Mouse (Mus musculus) liver, embryonic 12.5 days (tissue): ENCODE results near the gene Tmem63b. TPM values are rescaled to one million over a fixed set of nuclear protein-coding genes. Genes with fewer than 3 reads are reported as not detected.

Source experiments
- ATAC-seq: fragments of 200-750 bp; cut with Nextera tagmentation; 2 replicates; pipeline ENCODE4 v1.8.0; 2017; ENCODE audit warnings: moderate number of reproducible peaks, mild to moderate bottlenecking, moderate library complexity
- H3K27ac ChIP-seq: fragments of 300-500 bp; sonication (generic); 2 replicates; pipeline ENCODE4 v1.5.1; 2016; ENCODE audit warnings: mild to moderate bottlenecking
- H3K27me3 ChIP-seq: fragments of 300-500 bp; sonication (generic); replicated peaks from 2 replicates; pipeline ENCODE4 v1.6.1; 2016; ENCODE audit warnings: mild to moderate bottlenecking, moderate library complexity
- H3K36me3 ChIP-seq: fragments of 300-500 bp; sonication (generic); 2 replicates; pipeline ENCODE4 v1.6.1; 2016; ENCODE audit warnings: mild to moderate bottlenecking, moderate library complexity
- H3K4me1 ChIP-seq: fragments of 300-500 bp; sonication (generic); 2 replicates; pipeline ENCODE4 v1.6.1; 2016
- H3K4me2 ChIP-seq: fragments of 300-500 bp; sonication (generic); 2 replicates; pipeline ENCODE4 v1.6.1; 2016; ENCODE audit warnings: mild to moderate bottlenecking, moderate library complexity
- H3K4me3 ChIP-seq: fragments of 300-500 bp; sonication (generic); 2 replicates; pipeline ENCODE4 v1.5.1; 2016; ENCODE audit warnings: mild to moderate bottlenecking, moderate library complexity
- H3K9ac ChIP-seq: fragments of 300-500 bp; sonication (generic); 2 replicates; pipeline ENCODE4 v1.6.1; 2016; ENCODE audit warnings: mild to moderate bottlenecking, moderate library complexity
- H3K9me3 ChIP-seq: fragments of 300-500 bp; sonication (generic); replicated peaks from 2 replicates; pipeline ENCODE4 v1.6.1; 2016; ENCODE audit warnings: mild to moderate bottlenecking, moderate library complexity
- WGBS: fragments of 180-500 bp; shearing (Covaris S2); methylation state at CpG from one replicate; pipeline ENCODE4 v1.1.7; 2016; ENCODE audit not compliant: insufficient replicate concordance; 5-methylcytosine and 5-hydroxymethylcytosine counted together
- polyA plus RNA-seq: library from polyadenylated mRNA; unstranded; fragments of >200 nt; fragmentation: Nextera tagmentation; extraction: Ambion mirVana; gene quantifications from 2 replicates; pipeline ENCODE4 v1.2.1, GENCODE M21; 2016

The Tmem63b gene
- polyA plus RNA-seq, 1 experiment from 2014 or later = 13.7 TPM

GRCm38 (mm10) chr17:45727481-45727880, 40.8 kb upstream of the Tmem63b start:
- H3K36me3 ChIP-seq = no peaks in the 10 kb centered on the region
- ATAC-seq = no peak
- H3K9me3 ChIP-seq = no peaks in the 10 kb centered on the region
- H3K4me3 ChIP-seq = no peak overlapping the region
- H3K4me1 ChIP-seq = peaks cover 43% of the 10 kb centered on the region
- no peak overlapping the region for H3K9ac ChIP-seq
- H3K27me3 ChIP-seq = peaks cover 27% of the 10 kb centered on the region
- H3K27ac ChIP-seq = no peak overlapping the region
- WGBS = 60% methylated on average over 2 of the region's 2 CpGs
- no peak overlapping the region for H3K4me2 ChIP-seq

GRCm38 (mm10) chr17:45726249-45726648, 39.5 kb upstream of the Tmem63b start:
- H3K4me1 ChIP-seq = peaks cover 43% of the 10 kb centered on the region
- peak overlapping the region; percentile 83 for H3K27ac ChIP-seq
- H3K9ac ChIP-seq = peak overlapping the region; percentile 57
- H3K9me3 ChIP-seq = no peaks in the 10 kb centered on the region
- H3K4me3 ChIP-seq = peak overlapping the region; percentile 4; the same call in 1 of the 2 replicates
- no peaks in the 10 kb centered on the region for H3K36me3 ChIP-seq
- WGBS = 33% methylated on average over 7 of the region's 7 CpGs
- peak; percentile 84 for ATAC-seq
- peaks cover 16% of the 10 kb centered on the region; the same call in 1 of the 2 replicates for H3K27me3 ChIP-seq
- H3K4me2 ChIP-seq = peak overlapping the region; percentile 49

- H3K27me3 ChIP-seq = 0 out of 2 replicates have a peak, but pooled peaks cover 10% of the 10 kb centered on the region
- H3K9me3 ChIP-seq = no peaks in the 10 kb centered on the region
- H3K9ac ChIP-seq = no peak overlapping the region
- H3K4me3 ChIP-seq = no peak overlapping the region
- WGBS = 87% methylated on average over 10 of the region's 10 CpGs
- no peak overlapping the region for H3K27ac ChIP-seq
- H3K4me1 ChIP-seq = peaks cover 43% of the 10 kb centered on the region
- ATAC-seq = no peak
- H3K4me2 ChIP-seq = peak overlapping the region; percentile 76
- H3K36me3 ChIP-seq = no peaks in the 10 kb centered on the region
Measured at GRCm38 (mm10) chr17:45724574-45724921, 37.8 kb upstream of the Tmem63b start.

GRCm38 (mm10) chr17:45723732-45724573, 37.2 kb upstream of the Tmem63b start:
- Histone ChIP-seq H3K4me1 (peaks cover 43% of the 10 kb centered on the region), H3K36me3 (no peaks in the 10 kb centered on the region), H3K27me3 (0 out of 2 replicates have a peak, but pooled peaks cover 10% of the 10 kb centered on the region), H3K4me2 (peak overlapping the region; percentile 76), H3K9ac (peak overlapping the region; percentile 66), H3K9me3 (no peaks in the 10 kb centered on the region), H3K27ac (peak overlapping the region; percentile 6; the same call in 1 of the 2 replicates), H3K4me3 (peak overlapping the region; percentile 48)
- ATAC-seq = no peak
- 9% methylated on average over 25 of the region's 25 CpGs for WGBS

GRCm38 (mm10) chr17:45718323-45718722, 31.6 kb upstream of the Tmem63b start:
- Histone ChIP-seq H3K9me3 (no peaks in the 10 kb centered on the region), H3K4me3 (no peak overlapping the region), H3K4me2 (no peak overlapping the region), H3K4me1 (peaks cover 2% of the 10 kb centered on the region), H3K36me3 (no peaks in the 10 kb centered on the region), H3K27ac (no peak overlapping the region), H3K27me3 (0 out of 2 replicates have a peak, but pooled peaks cover 16% of the 10 kb centered on the region), H3K9ac (no peak overlapping the region)
- 0 out of 2 replicates have a peak, but pooled peaks have one; percentile 57 for ATAC-seq
- WGBS = 5% methylated on average over 10 of the region's 10 CpGs

- Histone ChIP-seq H3K4me2 (no peak overlapping the region), H3K27me3 (peaks cover 5% of the 10 kb centered on the region; the same call in 1 of the 2 replicates), H3K9me3 (no peaks in the 10 kb centered on the region), H3K4me3 (no peak overlapping the region), H3K36me3 (no peaks in the 10 kb centered on the region), H3K27ac (no peak overlapping the region), H3K9ac (no peak overlapping the region), H3K4me1 (no peaks in the 10 kb centered on the region)
- no peak for ATAC-seq
- 31% methylated on average over 3 of the region's 3 CpGs for WGBS
Measured at GRCm38 (mm10) chr17:45711525-45711924, 24.8 kb upstream of the Tmem63b start.

GRCm38 (mm10) chr17:45710407-45710806, 23.7 kb upstream of the Tmem63b start:
- H3K4me3 ChIP-seq = no peak overlapping the region
- H3K27ac ChIP-seq = no peak overlapping the region
- H3K27me3 ChIP-seq = peaks cover 5% of the 10 kb centered on the region; the same call in 1 of the 2 replicates
- H3K9ac ChIP-seq = no peak overlapping the region
- ATAC-seq = no peak
- H3K36me3 ChIP-seq = no peaks in the 10 kb centered on the region
- H3K4me2 ChIP-seq = no peak overlapping the region
- H3K9me3 ChIP-seq = no peaks in the 10 kb centered on the region
- no peaks in the 10 kb centered on the region for H3K4me1 ChIP-seq
- WGBS = 63% methylated on average over 8 of the region's 8 CpGs

- peaks cover 4% of the 10 kb centered on the region for H3K4me1 ChIP-seq
- no peak overlapping the region for H3K4me2 ChIP-seq
- no peaks in the 10 kb centered on the region for H3K9me3 ChIP-seq
- ATAC-seq = no peak
- no peak overlapping the region for H3K9ac ChIP-seq
- H3K36me3 ChIP-seq = no peaks in the 10 kb centered on the region
- H3K27me3 ChIP-seq = peaks cover 5% of the 10 kb centered on the region; the same call in 1 of the 2 replicates
- H3K4me3 ChIP-seq = no peak overlapping the region
- 42% methylated on average over 3 of the region's 3 CpGs for WGBS
- no peak overlapping the region for H3K27ac ChIP-seq
Measured at GRCm38 (mm10) chr17:45709829-45710228, 23.1 kb upstream of the Tmem63b start.

GRCm38 (mm10) chr17:45708179-45708578, 21.5 kb upstream of the Tmem63b start:
- H3K9me3 ChIP-seq = no peaks in the 10 kb centered on the region
- no peak overlapping the region for H3K4me2 ChIP-seq
- H3K4me1 ChIP-seq = peaks cover 12% of the 10 kb centered on the region
- H3K27ac ChIP-seq = no peak overlapping the region
- ATAC-seq = no peak
- no peak overlapping the region for H3K4me3 ChIP-seq
- H3K9ac ChIP-seq = no peak overlapping the region
- 69% methylated on average over 8 of the region's 8 CpGs for WGBS
- H3K27me3 ChIP-seq = peaks cover 5% of the 10 kb centered on the region; the same call in 1 of the 2 replicates
- H3K36me3 ChIP-seq = no peaks in the 10 kb centered on the region

- WGBS = 33% methylated on average over 3 of the region's 3 CpGs
- Histone ChIP-seq H3K4me2 (no peak overlapping the region), H3K27ac (no peak overlapping the region), H3K27me3 (peaks cover 5% of the 10 kb centered on the region; the same call in 1 of the 2 replicates), H3K4me1 (peaks cover 20% of the 10 kb centered on the region), H3K9ac (no peak overlapping the region), H3K4me3 (no peak overlapping the region), H3K36me3 (no peaks in the 10 kb centered on the region), H3K9me3 (no peaks in the 10 kb centered on the region)
- no peak for ATAC-seq
Measured at GRCm38 (mm10) chr17:45707376-45707775, 20.7 kb upstream of the Tmem63b start.

GRCm38 (mm10) chr17:45706796-45707195, 20.1 kb upstream of the Tmem63b start:
- WGBS = 39% methylated on average over 5 of the region's 5 CpGs
- H3K9ac ChIP-seq = no peak overlapping the region
- no peak overlapping the region for H3K4me2 ChIP-seq
- no peaks in the 10 kb centered on the region for H3K9me3 ChIP-seq
- no peaks in the 10 kb centered on the region for H3K36me3 ChIP-seq
- no peak overlapping the region for H3K27ac ChIP-seq
- H3K4me3 ChIP-seq = no peak overlapping the region
- H3K4me1 ChIP-seq = peaks cover 25% of the 10 kb centered on the region
- ATAC-seq = no peak
- peaks cover 5% of the 10 kb centered on the region; the same call in 1 of the 2 replicates for H3K27me3 ChIP-seq

GRCm38 (mm10) chr17:45703187-45703586, 16.5 kb upstream of the Tmem63b start:
- no peak overlapping the region for H3K4me3 ChIP-seq
- H3K36me3 ChIP-seq = peaks cover 14% of the 10 kb centered on the region
- no peaks in the 10 kb centered on the region for H3K27me3 ChIP-seq
- no peak overlapping the region for H3K9ac ChIP-seq
- 0 out of 2 replicates have a peak overlapping the region, but pooled peaks have one; percentile 5 for H3K4me2 ChIP-seq
- H3K27ac ChIP-seq = no peak overlapping the region
- no peaks in the 10 kb centered on the region for H3K9me3 ChIP-seq
- whole genome bisulfite sequencing = 22% methylated on average over 7 of the region's 7 CpGs
- peaks cover 43% of the 10 kb centered on the region for H3K4me1 ChIP-seq
- peak; percentile 38; the same call in 1 of the 2 replicates for ATAC-seq
